Mouse (Mus musculus) ES-Bruce4 (cell line): ENCODE results near the gene Rxra. TPM values are rescaled to one million over a fixed set of nuclear protein-coding genes. Genes with fewer than 3 reads are reported as not detected.
A peak's percentile ranks its signal among the peaks of the same experiment; 100 is the strongest.

Experiments
- H3K27ac ChIP-seq: 2 replicates; pipeline ENCODE4 v1.5.1; 2012; ENCODE audit warnings: low read length, inconsistent platforms; ENCODE audit not compliant: insufficient read depth
- H3K27me3 ChIP-seq: 2 replicates; pipeline ENCODE4 v1.6.1; 2012; ENCODE audit warnings: mild to moderate bottlenecking, low read length, inconsistent platforms; ENCODE audit not compliant: control insufficient read depth, poor library complexity, insufficient read depth, severe bottlenecking
- H3K36me3 ChIP-seq: 2 replicates; pipeline ENCODE4 v1.6.1; 2012; ENCODE audit warnings: inconsistent platforms, mild to moderate bottlenecking, low read length, moderate library complexity; ENCODE audit not compliant: control insufficient read depth, poor library complexity, insufficient read depth, severe bottlenecking
- H3K4me1 ChIP-seq: one replicate; pipeline ENCODE4 v1.8.1; 2011; ENCODE audit warnings: low read length; ENCODE audit not compliant: control insufficient read depth, insufficient read depth
- H3K4me3 ChIP-seq: 2 replicates; pipeline ENCODE4 v1.5.1; 2011; ENCODE audit warnings: low read depth, mild to moderate bottlenecking, low read length
- H3K9ac ChIP-seq: 2 replicates; pipeline ENCODE4 v1.6.1; 2012; ENCODE audit warnings: low read depth, mild to moderate bottlenecking, inconsistent platforms; ENCODE audit not compliant: poor library complexity, severe bottlenecking
- H3K9me3 ChIP-seq: replicated peaks from 2 replicates; pipeline ENCODE4 v1.6.1; 2012; ENCODE audit warnings: mild to moderate bottlenecking, low read length, inconsistent platforms; ENCODE audit not compliant: control insufficient read depth, poor library complexity, insufficient read depth, severe bottlenecking
- CTCF ChIP-seq: IDR thresholded peaks from one replicate; pipeline ENCODE4 v1.8.1; 2011; ENCODE audit warnings: low read depth, low read length
- EP300 ChIP-seq: IDR thresholded peaks from 2 replicates; pipeline ENCODE4 v1.6.1; 2011; ENCODE audit warnings: low read depth, low read length; ENCODE audit not compliant: insufficient read depth
- POLR2A ChIP-seq: IDR thresholded peaks from one replicate; pipeline ENCODE4 v1.8.1; 2011; ENCODE audit warnings: low read length; ENCODE audit not compliant: insufficient read depth
- polyA plus RNA-seq: library from polyadenylated mRNA; stranded (reverse); fragments of >200 nt; gene quantifications from 2 replicates; pipeline ENCODE4 v1.2.4, GENCODE M21; 2011; ENCODE audit warnings: low read depth; ENCODE audit not compliant: missing spikeins, insufficient read depth, insufficient read length

Rxra gene
- polyA plus RNA-seq, 1 experiment = 10.0 TPM

GRCm38 (mm10) chr2:27721611-27722010 lies 45.4 kb downstream of the Rxra start:
- Histone ChIP-seq H3K4me1 (no peaks in the 10 kb centered on the region), H3K27ac (no peak overlapping the region), H3K4me3 (no peak overlapping the region), H3K9me3 (no peaks in the 10 kb centered on the region), H3K36me3 (no peaks in the 10 kb centered on the region), H3K9ac (no peak overlapping the region), H3K27me3 (no peaks in the 10 kb centered on the region)
- no peak for TF ChIP-seq POLR2A
- TF ChIP-seq EP300 = no peak
- no peak for TF ChIP-seq CTCF

- H3K4me1 ChIP-seq = no peaks in the 10 kb centered on the region
- no peak overlapping the region for H3K9ac ChIP-seq
- H3K4me3 ChIP-seq = no peak overlapping the region
- H3K36me3 ChIP-seq = no peaks in the 10 kb centered on the region
- H3K9me3 ChIP-seq = no peaks in the 10 kb centered on the region
- no peak overlapping the region for H3K27ac ChIP-seq
- H3K27me3 ChIP-seq = no peaks in the 10 kb centered on the region
- no peak for TF ChIP-seq POLR2A
- TF ChIP-seq CTCF = no peak
- TF ChIP-seq EP300 = no peak
Measured at GRCm38 (mm10) chr2:27724729-27725316, 48.6 kb downstream of the Rxra start.

- Histone ChIP-seq H3K27ac (no peak overlapping the region), H3K4me3 (no peak overlapping the region), H3K9me3 (no peaks in the 10 kb centered on the region), H3K36me3 (no peaks in the 10 kb centered on the region), H3K27me3 (no peaks in the 10 kb centered on the region), H3K4me1 (no peaks in the 10 kb centered on the region), H3K9ac (no peak overlapping the region)
- TF ChIP-seq POLR2A = no peak
- TF ChIP-seq CTCF = no peak
- no peak for TF ChIP-seq EP300
Measured at GRCm38 (mm10) chr2:27727994-27728854, 52.0 kb downstream of the Rxra start.

GRCm38 (mm10) chr2:27729009-27729408 lies 52.8 kb downstream of the Rxra start:
- Histone ChIP-seq H3K4me3 (no peak overlapping the region), H3K36me3 (no peaks in the 10 kb centered on the region), H3K27ac (no peak overlapping the region), H3K9me3 (no peaks in the 10 kb centered on the region), H3K4me1 (no peaks in the 10 kb centered on the region), H3K9ac (no peak overlapping the region), H3K27me3 (no peaks in the 10 kb centered on the region)
- TF ChIP-seq CTCF = no peak
- no peak for TF ChIP-seq POLR2A
- TF ChIP-seq EP300 = no peak

- H3K27ac ChIP-seq = no peak overlapping the region
- no peaks in the 10 kb centered on the region for H3K4me1 ChIP-seq
- no peaks in the 10 kb centered on the region for H3K9me3 ChIP-seq
- no peaks in the 10 kb centered on the region for H3K36me3 ChIP-seq
- no peak overlapping the region for H3K9ac ChIP-seq
- no peaks in the 10 kb centered on the region for H3K27me3 ChIP-seq
- TF ChIP-seq POLR2A (no peak), CTCF (peak; percentile 41), EP300 (no peak)
- H3K4me3 ChIP-seq = no peak overlapping the region
Measured at GRCm38 (mm10) chr2:27730002-27730905, 54.0 kb downstream of the Rxra start.
